Mouse (Mus musculus) layer of hippocampus, adult 18-20 months (tissue): ENCODE data around the gene Shroom2. TPM values are rescaled to one million over a fixed set of nuclear protein-coding genes. Genes with fewer than 3 reads are reported as not detected.
A peak's percentile ranks its signal among the peaks of the same experiment; 100 is the strongest.

Experiments
- DNase-seq, 2 experiments: peaks; one replicate each; pipeline ENCODE4 v3.0.0; 2022; ENCODE audit warnings: low spot score in 2 of 2
- total RNA-seq, 2 experiments: library from RNA; stranded (reverse); gene quantifications; 2 replicates each; pipeline ENCODE4 v1.2.3; 2021

The Shroom2 gene
- total RNA-seq, 2 experiments from 2014 or later: 87.2 to 90.7 TPM

DNA sequence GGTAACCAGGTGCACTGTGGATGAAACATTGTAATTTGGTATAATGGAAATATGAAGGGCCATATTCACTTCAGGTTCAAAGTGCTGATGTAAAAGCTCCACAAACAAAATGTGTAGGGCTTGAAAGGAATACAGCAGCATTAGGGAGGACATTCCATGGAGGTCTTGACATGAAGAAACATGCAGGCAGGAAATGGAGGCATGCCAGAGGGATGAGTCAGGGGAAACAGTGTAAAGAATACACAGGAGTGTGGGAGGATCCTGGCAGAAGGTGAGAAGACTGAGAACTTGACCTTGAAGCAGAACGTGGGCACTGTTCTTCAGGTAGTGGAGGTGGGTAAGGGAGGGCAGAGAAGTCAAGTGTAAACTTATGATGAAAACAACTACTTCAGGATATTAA is 65.6 kb downstream of the Shroom2 start:
- DNase-seq: no peak

DNA sequence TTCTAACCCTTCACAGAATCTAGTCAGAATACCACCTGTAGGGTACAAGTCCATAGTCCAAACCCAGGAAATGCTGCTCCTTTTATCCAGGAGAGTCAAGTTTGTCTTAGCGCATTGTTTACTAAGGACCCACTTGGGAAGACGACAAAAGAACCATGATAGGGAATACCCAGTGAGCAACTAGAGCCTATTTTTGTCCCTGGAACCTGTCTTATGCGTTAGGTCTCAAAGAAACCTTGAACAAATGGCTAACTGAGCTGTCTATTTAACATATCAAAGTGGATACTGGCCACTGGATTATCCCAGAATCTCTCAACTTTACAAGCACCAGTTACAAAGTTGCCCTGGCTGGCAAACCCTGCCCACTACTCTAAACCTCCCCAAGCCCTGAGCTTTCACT is 67.6 kb downstream of the Shroom2 start:
- DNase-seq: no peak

DNA sequence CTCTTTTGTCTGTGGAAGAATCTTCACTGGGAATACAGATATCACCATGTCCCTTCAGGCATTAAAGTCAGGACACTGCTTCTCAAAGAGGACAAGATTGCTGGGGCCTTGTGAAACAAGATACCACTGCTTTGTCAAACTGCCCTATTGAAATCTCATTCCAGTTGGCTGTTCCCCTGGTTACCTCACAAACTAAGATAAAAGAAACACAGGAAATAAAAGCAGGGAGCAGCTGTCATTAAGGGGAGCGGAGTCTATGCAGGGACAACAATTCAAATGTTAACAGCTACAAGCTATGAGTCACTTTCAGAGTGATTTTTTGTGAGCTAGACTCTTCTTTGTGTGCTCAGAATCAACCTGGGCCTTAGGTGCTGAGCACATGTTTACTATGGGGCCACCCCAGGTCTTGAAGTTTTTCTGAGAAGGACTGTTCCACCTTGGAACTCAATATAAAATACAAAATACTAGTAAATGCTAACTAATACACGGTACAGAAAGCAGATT is 78.4 kb downstream of the Shroom2 start:
- no peak for DNase-seq

DNA sequence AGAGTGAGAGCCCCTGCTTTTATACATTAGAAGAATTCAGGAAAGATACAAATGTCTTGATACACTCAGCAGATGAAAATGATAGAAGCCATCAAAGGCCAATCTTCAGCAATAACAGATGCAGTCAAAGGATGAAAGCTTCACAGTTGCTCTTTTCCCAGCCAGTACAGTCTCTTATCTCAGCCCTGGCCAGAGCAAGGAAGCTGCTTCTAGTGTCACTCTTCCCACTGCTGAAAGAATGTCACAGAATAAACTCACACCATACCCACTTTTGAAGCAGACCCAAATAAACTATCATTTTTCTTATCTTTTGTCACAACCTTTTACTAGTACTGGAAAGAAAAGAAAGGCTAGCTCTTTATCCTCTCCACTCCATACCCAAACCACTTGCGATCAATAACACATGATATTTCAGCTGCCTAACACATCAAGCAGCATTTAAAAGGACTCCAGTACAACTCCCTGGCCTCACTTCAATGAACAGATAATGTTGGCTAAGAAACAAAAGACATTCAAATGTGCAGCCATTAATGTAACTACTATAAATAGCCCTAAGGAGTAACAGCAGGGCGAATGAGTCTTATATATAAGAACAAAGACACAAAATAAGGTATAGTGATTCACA is 90.0 kb downstream of the Shroom2 start:
- no peak for DNase-seq

DNA sequence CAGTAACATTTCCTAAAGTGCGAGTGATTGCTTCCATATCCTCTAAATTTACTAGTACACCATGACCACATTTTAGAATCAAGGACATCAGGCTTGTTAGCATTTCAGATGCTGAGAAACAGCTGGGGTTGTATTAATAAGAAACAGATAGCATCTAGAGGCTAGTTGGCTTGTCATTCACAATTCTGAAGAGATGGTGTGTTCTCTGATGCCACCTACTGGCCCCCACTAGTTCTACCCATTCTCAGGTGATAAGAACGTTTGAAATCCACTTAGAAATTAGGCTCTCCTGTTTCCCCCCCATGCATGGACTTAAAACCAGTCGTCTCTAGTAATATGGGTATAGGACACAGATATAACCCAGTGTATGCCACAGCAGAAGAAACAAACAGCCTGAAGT is 92.9 kb downstream of the Shroom2 start:
- DNase-seq: peak; percentile 9 to 60

DNA sequence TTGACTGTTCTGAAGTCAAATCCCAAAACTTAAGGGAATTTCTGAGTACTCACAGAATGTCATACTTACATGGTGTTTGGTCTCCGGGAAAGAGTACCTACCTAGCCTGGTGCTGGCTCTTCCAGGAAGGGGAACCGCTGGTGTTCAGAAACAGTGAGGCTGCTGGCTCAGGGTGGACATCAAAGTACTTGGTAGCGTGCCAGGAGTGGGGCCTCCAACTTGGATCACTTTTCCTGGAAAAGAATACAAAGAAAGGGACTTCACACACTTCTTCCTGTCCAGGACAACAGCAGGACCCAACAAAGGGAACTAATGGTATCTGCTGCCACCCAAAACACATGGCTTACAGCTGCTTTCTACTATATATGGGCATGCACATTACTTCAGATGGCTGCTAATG is 95.8 kb downstream of the Shroom2 start:
- DNase-seq: no peak

DNA sequence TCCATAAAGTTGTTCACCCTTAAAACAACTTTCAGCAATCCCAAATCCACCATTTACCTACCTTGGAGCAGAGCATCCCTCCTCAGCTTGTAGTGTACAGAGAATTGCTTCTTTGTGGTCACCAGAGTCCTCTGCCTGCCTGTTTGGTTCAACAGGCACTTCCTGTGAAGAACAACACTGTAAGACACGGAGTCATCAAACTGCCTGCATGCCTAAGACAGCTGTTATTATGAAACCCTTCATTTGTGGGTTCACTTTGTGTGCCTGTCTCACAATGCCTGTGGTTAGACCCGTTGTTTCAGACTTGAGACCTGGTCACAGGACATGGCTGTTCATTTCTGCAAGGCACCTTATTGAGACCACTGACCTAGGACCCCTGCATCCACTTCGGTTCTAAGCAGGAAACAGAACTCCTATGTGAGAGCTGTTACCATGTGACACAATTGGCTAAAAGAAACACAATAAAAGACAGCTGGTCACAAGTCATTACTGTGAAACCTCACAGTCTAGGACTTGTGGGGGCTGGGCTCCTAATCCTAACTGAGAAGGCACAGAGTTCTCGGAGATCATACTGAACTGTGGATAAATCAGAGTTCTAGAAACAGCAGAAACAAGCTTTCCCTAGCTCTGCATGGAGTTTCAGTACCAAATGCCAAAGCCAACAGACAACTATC is 111.8 kb downstream of the Shroom2 start:
- no peak for DNase-seq

DNA sequence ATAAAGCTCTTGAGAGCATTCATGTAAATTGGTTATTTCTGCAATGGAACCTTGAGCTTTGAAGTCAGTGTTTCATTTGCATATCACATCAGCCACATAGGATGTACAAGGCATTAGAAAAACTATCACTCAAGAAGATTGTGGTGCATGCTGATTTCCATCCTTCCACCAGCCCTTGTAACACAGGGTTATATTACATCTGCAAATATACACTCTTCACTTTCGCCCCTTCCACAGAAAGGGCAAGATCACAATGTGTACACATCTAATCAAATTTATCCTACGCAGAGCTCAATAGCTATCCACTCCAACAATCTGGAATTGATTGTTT is 112.7 kb downstream of the Shroom2 start:
- DNase-seq: no peak

DNA sequence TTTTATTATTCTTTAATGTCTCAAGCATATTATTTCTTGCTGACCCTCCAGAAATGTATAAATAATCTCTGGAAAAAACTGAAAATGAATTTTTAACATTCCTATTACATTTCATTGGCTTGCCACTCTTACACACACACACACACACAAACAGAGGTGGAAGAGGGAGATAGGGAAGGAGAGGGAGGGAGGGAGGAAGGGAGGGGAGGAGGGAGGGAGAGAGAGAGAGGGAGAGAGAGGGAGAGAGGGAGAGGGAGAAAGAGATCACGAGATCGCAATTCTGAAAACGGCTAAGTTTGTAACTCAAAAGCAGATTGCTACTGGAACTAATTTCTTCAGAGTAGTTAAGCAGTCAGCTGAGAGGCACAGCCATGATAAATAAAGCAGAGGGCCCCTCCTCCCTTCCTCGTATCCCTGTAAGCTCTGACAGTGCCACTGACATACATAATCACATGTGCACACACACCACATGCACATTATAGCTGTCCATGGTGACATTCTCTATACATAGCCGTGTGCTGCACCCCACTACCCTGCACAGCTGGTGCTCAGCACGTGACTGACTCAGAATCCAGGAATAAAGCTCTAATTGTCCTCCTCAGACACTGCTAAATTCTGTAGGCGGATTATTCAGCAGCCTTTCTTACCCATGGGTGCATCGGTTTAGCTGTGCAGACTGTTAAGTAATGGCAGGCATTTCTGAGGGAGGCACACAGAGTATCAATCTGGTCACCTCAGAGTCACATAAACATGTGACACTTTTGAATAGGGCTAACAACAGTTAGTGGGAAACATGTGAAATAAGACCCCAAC is 113.3 kb downstream of the Shroom2 start:
- peak; percentile 9 to 63 for DNase-seq

DNA sequence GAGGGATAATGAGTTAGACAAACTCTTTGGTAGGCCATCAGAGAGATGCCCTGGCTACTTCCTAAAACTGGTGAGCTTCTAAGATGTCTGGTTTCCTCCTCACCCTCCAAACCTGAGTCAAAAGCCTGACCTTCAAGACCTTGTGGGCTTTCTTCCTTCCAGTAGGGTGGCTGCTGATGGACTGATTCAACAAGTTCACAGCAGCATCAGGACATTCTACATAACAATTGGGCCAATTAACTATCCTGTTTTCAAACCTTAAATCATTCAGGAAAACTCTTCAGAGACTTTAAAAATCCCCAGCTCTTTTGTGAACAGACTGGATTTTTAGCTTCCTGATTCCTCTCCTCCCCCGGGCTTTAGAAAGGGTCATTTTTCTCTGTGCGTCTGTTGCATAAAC is 116.6 kb downstream of the Shroom2 start:
- no peak for DNase-seq

DNA sequence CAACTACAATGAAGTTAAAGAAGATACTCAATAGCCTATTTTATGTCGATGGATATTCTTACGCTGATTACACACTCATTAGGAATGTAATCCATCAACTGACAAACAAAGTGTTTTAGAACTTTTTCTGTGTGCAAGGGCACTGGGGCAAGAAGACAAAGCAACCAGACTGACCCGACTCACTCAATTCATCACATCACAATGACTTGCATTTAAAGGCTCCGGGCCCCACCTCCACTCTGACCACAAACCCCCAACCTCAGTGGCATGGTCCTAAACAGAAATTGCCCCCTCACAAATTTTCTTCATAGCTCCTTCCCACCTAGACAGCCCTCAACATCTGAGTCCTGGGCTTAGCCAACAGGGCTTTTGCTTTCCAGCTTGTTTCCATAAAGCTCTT is 124.4 kb downstream of the Shroom2 start:
- DNase-seq: no peak

DNA sequence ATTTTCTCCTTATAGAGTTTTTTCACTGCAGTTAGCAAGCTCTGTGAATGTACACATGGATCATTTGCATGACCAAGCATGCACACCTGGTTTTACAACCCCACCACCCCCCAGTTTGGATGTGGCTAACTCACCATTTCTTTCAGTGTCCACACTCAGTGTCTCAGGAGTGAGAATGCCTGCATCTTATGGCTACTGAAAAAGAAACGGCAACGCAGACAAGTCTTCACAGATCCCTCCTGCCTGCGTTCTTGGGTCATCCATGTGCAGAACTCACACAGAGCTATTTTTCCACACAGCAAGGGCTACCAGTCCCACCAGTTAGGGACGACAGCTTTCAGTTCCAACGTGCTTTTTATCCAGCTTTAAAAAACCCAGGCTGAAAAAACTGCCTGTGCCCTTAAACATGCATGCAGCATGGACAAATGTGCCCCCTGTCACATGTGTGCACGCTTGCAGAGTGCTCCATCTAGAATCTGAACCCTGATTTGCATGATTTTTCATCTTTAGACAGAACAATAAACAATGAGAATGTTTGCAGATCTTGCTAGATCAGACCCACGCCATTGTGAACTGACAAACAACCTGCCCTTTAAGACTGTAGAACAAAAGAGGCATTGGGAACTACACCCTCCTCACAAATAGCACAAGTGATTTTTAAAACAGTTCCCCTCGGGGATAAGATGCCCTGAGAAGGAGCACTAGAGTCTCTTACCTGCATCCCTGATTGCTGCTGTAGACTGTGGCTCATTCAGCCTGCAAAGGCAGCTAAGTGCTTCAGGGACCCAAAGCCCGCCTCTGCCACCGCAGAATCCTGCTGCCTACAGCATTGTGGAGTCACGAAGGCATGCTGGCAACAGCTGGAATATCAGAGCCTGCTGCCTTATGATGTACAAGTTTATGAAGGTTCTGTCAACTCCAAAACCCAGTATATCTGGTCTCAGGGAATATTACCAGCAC is 125.3 kb downstream of the Shroom2 start:
- DNase-seq: peak in 1 of 2 experiments; percentile 46

DNA sequence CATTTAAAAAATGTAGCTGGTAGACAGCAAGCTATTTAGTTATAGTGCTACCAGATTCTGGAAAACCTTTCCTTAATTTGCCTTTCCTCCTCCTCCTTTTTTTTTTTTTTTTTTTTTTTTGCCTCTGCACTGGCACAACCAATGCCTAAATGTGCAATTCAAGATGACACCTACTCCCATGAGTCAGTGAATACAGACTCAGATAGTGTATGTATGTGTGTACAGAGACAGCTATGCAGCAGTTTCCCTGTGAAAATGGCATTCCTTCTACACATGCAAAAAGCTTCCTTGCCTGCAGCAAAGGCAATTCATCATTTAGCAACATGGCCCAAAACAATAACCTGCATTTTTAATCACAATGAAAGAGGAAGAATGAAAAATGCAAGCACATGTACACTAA is 126.1 kb downstream of the Shroom2 start:
- peak in 1 of 2 experiments; percentile 15 for DNase-seq

DNA sequence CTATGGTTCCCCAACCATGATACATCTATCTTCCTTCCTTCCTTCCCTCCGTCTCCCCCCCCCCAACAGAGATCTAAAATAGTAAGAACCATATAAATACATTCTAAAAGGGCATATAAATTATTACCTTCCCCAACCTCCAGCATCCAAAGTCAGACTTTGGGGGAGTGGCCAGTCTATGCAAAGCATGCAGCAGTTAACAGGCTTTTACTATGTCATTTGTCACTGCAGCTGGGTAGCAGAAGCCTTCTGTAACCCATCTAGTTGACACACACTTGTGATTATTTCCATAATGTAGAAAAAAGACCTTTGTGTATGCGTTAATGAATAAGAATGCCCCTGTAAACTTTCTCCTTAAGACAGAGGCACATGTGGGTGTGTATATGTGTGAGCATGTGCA is 126.6 kb downstream of the Shroom2 start:
- no peak for DNase-seq

DNA sequence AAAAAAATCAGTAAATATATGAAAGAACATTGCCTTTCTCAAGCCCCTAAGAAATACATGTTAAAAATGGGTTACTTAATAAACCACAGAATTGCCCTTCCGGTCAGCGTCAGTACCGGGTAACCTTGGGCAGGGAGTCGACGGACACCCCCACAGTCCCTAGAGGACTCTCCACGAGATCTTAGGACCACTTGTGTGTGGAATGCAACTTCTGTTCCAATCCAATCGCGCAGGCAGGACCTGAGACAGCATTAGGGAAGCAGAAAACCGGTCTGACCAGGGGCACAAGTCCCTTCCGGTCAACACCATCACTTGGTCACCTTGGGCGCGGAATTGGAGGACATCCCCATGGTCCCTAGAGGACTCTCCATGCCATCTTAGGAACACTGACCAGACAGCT is 133.9 kb downstream of the Shroom2 start:
- DNase-seq: no peak

DNA sequence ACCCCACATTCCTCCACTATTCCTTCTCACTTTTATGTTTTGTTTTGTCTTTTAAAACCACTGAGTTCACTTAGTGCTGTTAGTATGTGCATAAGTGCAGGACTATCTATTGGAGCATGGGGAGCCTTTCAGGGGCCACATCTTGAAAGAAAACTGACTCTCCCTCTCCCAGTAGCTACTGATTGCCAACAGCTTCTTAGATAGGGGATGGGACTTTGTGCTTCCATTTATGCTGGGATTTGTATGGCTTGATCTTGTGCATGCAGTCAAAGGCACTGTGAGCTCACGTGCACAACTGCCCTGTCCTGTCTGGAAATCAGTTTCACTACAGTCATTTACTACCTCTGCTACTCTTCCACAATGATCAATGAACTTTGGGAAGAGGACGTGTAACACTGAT is 147.9 kb downstream of the Shroom2 start:
- DNase-seq: no peak

DNA sequence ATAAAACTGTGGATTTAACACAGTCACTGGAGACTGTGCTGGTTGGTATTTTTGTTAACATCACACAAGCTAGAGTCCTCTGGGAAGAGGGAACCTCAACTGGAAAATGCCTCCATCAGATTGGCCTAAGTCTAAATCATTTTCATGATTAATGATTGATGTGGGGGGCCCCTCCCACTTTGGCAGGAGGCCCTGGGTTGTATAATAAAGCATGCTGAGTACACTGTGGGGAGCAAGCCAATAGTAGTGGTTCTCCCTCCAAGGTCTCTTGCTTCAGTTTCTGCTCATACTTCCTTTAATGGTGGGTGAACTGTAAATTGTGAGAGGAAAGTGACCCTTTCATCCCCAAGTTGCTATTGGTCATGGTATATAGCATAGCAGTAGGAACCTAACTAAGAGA is 148.3 kb downstream of the Shroom2 start:
- DNase-seq: no peak

DNA sequence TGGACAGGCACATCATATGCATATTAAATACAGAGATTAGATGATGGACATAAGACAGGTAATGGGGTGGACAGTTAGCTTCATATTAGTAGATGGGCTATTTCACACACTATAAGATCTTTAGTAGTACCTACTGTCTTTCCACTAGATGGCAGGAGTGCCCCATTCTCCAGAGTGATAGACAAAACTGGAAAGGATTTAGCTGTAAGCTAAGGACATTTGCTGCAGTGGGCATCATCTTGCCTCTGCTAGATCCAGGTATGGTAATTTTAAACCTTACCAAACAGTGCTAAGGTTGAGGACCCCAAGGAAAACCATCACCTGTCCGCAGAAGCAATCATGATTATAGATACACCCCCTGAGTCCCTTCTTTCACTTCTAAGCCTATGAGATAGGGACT is 150.8 kb downstream of the Shroom2 start:
- peak; percentile 5 to 17 for DNase-seq

DNA sequence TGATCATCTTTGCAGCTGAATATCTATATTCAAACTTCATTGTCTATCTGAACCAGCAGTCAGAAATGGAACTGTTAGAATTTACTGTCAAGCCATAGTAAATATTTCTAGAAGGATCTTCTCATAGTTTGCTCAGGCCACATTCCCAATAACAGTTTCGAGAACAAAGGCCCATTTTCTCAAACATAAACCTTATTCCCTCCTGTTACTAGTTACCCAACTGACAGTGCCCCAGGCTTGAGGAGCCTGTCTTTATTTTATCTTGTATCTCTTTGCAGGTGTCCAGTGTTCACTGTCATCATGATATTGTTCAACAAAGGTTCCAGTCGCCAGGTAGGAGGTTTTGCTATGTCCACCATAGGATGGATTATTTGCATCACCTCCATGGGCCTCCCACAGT is 206.2 kb downstream of the Shroom2 start, which contains the start of gene Cldn34a:
Cldn34a (plus strand) TSS at position 301 of the 400 bp plus-strand sequence.
- DNase-seq: no peak
